Mouse (Mus musculus) ovary, postnatal 36 days (tissue): ENCODE data around the gene Vgll3.
A peak's percentile ranks its signal among the peaks of the same experiment; 100 is the strongest.

Experiments used
- DNase-seq: peaks from one replicate; pipeline ENCODE4 v3.0.0; 2022; ENCODE audit warnings: low spot score, mixed read lengths

The Vgll3 gene

GRCm38 (mm10) chr16:65814918-65815881 lies at the start of gene Vgll3:
Gene Vgll3 (plus strand): TSS chr16:65815257.
- peak; percentile 74 for DNase-seq

DNA sequence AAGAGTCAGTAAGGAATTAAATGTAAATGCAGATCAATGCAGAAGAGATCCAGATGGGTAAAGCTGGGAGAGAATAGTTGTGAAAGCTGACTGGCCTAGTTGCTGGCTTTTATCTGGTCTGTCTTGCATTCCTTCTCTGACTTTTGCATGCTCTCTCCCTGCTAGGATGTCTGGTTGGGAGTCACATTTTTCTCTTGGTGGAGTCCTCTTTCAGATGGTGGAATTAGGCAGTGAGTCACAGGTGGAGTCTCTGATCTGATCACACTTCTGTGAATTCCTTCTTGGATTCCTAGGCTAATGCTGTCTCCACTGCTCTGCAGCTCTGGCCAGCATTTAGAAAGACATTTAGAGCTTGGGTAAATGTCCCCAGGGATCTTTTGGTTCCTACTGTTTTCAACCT lies 49.1 kb upstream of the Vgll3 start:
- DNase-seq: no peak

DNA sequence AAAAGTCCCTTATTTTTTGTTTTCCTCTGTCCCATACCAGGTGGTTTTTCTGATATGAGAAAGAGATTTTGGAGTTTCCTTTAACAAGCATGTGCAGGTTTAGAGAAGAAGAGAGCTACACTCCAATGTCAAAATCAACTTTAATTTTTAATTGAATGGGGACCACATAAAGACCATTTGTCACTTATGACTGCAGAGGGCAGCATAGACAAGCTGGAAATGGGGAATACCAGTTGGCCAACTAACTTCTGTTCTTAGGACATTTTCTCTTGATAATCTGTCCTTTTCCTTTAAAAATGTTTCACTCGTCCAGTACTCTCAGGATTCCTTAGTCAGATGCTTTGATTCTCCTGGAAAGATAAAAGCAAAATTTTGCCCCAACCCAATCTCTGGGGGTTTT lies 29.1 kb upstream of the Vgll3 start:
- no peak for DNase-seq

- no peak for DNase-seq
These were observed 1.0 kb downstream of the Vgll3 start for GRCm38 (mm10) chr16:65816059-65816458.

DNA sequence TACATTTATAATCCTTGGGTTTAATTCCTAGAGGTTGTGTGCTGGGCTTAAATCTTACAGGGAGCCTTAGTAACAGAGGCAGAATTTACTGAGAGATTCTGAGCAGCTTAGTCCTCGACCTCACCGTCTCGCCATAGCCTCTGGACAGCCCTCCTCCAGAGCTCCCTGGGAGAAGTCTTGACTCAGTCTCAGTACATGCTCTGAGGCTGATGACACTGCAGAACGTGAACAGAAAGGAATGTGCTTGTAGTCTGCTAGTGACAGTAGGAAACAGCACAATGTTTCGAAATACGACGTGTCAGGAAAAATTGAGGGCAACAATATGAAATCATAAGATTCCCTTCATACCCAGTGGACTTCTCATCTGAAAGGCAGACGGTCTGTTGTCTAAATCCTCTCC lies 3.7 kb downstream of the Vgll3 start:
- DNase-seq: no peak

- DNase-seq: no peak
These were observed 5.7 kb downstream of the Vgll3 start for GRCm38 (mm10) chr16:65820803-65821202.

DNA sequence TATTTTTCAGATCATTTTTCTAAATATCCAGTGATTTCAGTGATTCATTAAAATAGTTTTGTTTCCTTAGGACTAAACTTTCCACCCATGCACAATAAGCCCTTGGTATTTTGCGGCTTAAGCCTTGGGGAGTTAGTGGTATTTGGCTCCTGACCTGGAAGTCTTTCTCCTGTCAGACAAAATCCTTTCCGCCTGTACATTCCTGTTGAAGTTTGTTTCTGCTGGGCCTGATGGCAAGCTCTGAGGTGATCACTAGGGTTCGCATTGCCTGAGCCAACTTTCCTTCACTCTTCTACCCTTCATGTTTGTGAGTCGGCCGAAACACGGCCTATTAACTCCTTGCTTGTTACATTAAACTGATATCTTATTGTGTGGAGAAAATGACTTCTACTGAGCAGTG lies 8.7 kb downstream of the Vgll3 start:
- DNase-seq: no peak

DNA sequence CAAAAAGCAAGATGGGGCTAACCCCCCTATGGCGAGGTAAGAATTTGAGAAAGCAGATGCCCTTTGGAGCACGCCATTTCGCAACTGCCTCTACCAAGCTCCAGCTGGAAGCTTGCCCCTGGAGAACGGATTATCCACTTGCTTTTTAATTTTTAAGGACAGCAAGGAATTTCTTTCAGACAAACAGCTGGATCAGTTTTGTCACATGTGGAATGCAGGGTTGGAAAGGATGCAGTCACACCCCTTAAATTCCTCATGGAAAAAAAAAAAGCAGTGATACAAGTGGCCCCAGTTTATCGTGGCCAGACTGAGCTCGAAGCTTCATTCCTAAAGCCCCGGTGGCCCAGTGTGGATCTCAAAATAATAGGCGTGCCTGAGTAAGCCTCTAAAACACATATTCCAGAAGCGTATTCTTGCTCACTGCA lies 13.1 kb downstream of the Vgll3 start:
- DNase-seq: no peak

DNA sequence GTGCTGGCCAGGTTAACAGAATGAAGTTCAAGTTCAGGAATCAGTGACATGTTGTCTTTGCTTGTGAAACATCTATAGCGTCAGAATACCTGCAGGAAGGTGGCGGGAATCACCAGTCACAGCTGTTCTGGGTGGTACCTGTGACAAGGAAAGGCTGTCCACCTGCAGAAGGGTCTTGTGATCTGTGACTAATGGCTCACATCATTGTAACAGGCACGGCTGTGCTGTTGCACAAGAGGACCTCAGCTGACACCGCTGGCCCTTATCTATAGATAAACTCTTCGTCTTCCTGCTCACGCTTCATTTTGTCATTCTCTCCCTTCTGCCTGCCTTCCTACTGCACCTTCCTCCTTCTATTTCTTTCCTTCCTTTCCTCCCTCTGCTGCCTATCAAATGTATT lies 14.0 kb downstream of the Vgll3 start:
- no peak for DNase-seq

DNA sequence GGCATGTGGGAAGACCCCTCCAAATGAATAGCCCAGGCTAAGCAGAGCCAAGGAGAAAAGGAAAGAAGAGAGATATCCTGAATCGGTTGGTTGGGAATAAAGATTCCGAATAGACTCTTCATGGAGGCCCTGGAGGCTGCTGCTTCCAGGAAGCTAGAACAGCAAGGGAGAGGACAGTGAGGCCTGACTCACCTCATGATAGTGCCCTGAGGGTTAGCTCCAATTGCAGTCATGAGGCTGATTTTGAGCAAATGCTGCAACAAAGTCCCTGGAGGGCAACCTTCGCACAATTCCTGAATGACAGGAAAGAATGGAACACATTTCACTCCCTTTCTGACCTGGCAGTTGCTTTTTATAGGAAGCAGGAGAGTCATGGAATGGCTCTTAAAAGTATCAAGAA lies 19.7 kb downstream of the Vgll3 start:
- DNase-seq: no peak

DNA sequence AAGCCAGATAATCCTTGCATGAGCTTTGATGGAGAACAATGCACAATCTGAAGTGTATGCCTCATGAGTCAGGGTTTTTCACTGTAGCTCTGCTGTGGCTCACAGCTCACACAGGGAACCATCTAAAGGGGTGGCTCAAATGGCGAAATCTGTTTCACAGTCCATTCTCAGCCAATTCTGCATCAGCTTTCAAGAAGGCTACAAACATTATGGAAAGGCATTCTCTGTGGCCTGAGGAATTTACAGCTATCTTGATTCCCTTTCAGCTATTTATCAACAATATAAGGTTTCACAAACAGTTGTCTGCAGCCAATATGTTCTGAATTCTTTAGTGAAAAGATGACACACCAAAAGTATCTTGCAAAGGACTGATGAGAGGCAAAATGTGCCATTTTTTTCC lies 35.1 kb downstream of the Vgll3 start:
- DNase-seq: no peak

DNA sequence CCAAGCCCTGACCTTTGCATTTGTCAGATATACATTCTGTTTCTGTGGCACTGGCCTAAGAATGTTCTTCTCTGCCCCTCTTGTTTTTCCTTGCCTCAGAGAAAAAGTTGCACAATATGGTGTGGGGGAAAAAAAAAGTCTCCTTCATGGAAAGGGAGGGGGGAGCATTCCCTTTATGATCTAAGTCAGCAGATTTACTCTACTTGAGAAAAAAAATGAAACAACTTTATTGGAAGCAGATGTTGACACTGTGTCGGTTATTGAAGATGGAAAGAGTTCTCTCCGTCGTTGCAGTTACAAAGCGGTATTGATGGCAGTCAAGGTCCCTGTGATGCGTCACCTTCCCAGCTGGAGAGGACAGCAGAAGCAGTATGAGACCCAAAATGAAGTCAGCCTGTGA lies 49.4 kb downstream of the Vgll3 start:
- no peak for DNase-seq

- DNase-seq: no peak
These were observed 52.9 kb downstream of the Vgll3 start for GRCm38 (mm10) chr16:65867927-65868326.

DNA sequence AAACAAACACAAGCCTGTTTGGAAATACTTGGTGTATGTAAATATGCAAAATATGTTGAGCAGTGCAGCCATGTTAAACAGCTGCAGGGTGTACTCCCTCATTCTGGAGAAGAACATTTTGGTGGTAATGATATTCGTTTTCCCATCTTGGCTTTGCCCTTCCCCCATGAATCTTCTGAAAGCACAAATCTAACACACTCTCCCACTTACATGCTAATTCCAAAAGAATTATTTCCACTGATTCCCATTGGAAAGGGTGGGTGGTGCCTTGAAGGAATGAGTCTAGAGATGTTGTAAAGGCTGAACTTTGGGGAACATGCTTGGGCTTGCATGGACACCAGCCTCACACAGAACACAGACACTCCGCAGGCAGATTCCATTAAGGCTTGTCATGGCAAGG lies 53.9 kb downstream of the Vgll3 start:
- no peak for DNase-seq

DNA sequence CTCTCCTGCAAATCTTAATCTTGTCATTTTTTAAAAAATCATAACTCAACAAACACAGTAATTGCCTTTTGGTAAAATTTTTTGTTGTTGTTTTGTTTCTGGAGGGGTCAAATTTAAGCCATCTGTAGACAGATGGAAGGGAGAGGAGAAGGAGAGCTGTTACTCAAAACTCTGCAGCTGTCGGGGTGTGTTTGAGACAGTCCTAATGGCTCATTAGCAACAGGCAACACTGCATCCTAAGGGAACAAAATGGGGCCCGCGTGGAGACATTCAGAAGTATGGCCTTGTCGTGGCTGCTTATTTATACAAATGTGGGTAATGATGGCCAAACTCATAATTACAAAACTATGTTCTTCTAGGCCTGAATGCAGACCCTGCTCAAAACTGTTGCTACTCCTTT lies 73.9 kb downstream of the Vgll3 start:
- no peak for DNase-seq
